Mouse (Mus musculus): ENCODE measurements around the gene Zmynd12.

Zmynd12 gene

DNA sequence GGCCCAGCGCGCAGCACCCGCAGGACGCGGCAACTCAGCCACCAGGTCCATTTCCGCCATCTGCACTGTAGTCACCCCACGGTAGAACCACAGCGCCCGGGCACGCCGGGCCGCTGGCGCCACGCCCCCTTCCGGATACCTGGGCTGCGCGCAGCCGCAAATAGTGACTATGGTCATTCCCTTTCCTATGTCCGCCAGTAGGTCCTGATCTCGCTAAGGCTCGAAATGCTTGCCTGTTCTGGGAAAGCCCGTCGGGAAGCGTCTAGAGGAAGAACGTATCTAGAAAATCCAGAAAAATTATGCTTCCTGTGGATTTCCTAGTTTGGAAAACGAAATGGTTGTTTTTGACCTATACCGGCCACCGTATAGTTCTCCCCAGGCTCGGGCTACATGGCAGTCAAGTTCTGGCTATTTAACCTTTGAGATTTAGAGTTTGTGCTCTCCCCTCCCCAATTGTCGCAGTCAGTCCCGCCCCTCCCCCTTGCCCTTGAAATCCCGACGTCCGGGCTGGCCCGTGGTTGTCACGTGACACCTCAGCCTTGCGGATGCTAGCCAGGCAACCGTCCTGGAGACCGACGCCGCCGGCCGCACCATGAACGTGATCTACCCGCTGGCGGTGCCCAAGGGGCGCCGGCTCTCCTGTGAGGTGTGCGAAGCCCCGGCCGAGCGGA is at the start of gene Zmynd12, which contains the start of gene Ppcs:
Zmynd12 (plus strand) TSS at position 521 of the 671 bp plus-strand sequence.
Ppcs (minus strand) TSS at position 127 of the 671 bp plus-strand sequence.
- DNase-seq (ENCODE audit: low read depth, low spot score) = peak; percentile 96

DNA sequence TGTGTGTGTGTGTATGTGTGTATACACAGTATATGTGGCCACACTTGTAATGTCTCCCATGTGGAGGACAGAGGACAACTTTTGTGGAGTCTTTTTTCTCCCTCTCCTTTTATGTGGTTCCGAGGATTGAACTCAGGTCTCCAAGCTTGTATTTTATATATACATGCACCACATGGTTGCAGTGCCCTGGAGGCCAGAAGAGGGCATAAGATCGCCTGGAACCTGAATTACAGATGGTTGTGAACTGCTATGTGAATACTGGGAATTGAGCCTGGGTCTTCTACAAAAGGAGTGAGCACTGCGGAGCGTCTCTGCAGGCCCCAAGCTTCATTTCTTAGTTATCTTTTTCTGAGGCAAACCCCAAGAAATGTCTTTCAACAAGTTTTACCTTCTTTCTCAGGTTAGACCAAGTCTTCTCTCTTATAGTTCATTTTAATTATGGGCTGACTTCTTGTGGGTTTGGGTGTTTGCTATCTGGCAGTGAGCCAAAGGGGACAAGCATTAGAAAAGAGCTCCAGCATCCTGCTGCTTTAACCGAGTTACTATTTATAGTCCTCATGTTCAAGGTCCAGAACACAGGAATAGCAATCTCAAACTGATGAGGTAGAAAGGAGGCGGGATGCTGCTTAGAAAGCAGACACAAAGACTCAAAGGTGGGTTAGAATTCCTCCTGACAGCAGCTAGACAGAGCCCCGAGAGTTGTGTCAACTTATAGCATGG is 41.0 kb upstream of the Zmynd12 start:
- peak; percentile 27 for DNase-seq (ENCODE audit: low read depth, low spot score)

DNA sequence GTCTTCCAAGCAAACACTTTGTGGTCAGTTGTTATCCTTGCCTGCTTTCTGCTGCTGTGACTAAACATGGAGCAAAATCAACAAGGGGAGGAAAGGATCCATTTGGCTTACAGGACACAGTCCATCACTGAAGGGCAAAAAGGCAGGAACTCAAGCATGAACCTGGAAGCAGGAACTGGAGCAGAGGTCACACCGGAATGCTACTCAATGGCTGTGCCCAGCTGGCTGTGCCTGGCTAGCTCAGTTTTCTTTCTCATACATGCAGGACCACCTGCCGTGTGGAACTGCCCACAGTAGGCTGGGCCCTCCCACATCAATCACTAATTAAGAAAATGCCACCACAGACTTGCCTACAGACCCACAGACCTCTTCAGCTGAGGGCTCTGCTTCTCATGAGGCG is 33.4 kb upstream of the Zmynd12 start:
- no peak for DNase-seq (ENCODE audit: low read depth, low spot score)

DNA sequence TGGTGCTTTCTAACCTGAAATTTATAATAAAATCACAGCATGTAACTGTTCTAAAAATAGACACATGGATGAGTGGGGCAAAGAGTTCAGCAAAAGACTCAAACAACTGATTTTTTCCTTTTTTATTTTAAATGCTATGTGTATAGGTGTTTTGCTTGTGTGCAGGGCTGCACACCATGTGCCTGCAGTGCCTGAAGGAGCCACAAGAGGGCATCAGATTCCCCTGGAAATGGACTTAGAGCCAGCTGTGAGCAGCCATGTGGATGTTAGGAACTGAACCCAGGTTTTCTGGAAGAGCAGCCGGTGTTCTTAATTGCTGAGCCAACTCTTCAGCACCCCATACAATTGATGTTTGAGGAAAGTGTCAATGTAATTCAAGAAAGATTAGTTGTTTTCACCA is 32.2 kb upstream of the Zmynd12 start:
- peak; percentile 37 for DNase-seq (ENCODE audit: low read depth, low spot score)

DNA sequence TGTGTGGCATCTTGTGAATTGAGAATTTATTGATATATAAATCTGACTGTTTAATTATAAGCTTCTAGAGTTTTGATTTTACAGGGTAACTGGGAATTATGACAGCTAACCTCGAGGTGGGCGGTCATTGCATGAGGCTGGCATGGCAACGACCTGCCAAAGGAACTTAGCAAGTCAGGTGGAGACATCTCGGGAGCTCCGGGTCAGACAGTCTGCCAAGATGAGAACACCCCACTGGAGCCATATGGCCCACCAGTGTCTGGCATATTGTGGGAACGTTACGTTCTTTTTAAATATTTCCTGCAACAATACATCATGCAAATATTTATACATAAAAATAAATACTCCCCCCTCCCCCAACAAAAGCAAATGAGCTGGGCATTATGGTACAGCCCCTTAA is 23.9 kb upstream of the Zmynd12 start:
- DNase-seq (ENCODE audit: low read depth, low spot score) = no peak

DNA sequence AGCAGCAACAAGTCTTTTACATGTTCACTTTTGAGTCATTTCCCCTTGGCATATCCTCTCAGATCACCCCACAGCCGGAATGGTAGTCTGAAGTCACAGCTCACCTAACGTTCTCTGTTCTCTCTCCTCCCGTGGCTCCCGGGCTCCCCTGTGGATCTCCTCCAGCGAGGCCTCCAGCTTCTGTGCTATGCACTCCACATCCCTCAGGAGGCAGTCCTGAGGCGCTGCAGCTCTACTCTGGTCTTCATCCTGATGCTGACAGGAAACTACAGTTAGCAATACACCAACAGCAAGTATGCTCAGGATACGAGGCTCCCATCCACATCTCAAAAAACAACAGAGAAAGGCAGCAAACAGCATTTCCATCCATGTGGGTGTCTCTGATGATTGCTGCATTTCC is 21.7 kb upstream of the Zmynd12 start:
- DNase-seq (ENCODE audit: low read depth, low spot score) = no peak

DNA sequence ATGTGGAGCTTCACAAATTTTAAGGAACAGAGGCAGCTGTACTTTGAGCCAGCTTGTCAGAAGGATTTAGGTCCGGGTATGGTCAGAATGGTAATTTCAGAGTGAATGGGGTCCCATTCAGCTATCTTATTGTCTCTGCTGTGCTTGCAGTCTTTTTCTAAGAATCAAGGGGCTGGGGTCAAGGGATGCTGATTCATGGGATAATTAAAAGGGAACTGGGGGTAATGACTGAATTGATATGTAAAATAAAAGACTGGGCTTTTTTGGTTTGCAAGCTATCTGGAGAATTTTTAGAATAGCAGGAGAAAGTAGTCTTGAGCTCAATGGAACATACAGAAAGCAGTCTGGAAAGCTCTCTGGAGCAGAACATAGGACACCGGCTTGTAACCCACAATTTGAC is 19.2 kb upstream of the Zmynd12 start:
- DNase-seq (ENCODE audit: low read depth, low spot score) = no peak

DNA sequence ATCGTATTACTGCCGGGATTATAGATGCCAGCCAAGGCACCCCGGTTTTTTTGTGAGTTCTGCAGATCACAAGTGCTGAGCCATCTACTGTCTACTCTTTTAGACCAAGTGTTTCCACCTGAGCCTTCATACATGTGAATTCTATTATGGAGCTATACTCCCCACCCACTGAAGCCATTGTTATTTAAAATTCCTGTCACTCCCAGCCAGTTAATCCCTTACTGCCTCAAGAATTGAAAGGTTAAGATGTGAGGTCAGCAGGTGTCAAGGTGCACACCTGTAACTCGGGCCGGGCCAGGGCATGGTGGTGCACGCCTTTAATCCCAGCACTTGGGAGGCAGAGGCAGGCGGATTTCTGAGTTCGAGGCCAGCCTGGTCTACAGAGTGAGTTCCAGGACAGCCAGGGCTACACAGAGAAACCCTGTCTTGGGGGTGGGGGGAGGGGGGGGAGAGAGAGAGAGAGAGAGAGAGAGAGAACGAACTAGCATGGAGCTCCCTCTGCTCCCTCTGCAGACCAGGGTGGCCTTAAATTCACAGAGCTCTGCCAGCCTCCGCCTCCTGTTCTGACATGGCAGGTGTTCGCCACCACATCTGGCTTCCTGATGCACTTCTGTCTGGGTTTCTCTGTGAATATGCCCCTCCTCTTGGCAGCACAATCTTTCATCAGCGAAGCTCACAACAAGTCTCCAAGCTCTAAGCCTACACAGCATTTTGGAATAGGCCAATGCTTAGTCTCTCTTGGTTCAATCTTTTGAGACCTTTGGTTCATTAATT is 10.6 kb upstream of the Zmynd12 start:
- no peak for DNase-seq (ENCODE audit: low read depth, low spot score)

DNA sequence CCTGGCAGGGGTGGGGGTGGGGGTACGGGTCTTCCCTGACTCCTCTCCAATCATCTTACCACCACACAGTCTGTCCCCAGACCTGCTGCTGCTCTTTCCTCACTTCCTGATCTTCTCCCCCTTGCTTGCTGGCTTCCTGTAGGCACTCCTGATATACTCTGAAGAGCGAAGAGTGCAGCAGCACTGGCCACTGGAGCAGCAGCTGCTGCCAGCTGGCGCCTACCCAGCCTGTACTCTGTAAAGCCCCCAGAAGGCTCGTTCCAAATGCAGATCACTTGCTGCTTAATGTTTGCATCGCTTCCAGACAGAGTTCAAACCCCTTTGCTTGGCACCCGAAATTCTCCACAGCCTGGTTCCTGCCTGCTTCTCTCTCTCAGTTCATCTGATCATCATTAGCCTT is 9.8 kb upstream of the Zmynd12 start:
- DNase-seq (ENCODE audit: low read depth, low spot score) = no peak

DNA sequence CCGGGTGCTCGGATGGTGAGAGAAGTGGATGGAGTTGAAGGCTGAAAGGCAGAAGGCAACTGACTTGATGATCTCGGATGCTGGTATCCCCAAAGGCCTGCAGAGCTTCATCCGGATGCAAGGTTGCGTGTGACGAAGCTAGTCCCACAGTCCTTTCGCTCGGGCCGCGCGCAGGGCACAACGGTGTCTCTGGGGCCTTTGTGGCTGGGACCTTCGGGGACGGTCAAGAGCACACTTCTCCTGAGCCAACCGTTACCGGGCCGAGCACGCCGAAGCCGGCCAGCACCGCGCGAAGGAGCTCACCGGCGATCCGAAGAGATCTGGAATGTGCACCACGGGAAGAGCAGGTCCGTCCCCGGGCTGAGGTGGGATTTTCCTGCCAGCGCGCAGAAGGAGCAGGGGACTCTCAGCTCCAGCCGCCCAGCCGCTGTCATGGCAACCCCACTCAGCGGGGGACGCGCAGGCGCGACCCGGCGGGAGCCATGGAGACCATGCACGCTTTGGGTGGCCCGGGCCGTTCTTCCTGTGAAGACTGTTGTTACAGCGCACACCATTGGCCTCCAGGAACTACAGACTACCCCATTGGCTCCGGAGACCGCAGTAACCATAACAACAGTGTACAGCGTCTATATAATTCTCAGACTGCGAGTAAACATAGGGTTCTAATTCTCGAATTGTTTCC is 7.4 kb upstream of the Zmynd12 start, which contains the start of gene Ccdc30:
Ccdc30 (minus strand) TSS at position 450 of the 682 bp plus-strand sequence.
- DNase-seq (ENCODE audit: low read depth, low spot score) = peak; percentile 86

DNA sequence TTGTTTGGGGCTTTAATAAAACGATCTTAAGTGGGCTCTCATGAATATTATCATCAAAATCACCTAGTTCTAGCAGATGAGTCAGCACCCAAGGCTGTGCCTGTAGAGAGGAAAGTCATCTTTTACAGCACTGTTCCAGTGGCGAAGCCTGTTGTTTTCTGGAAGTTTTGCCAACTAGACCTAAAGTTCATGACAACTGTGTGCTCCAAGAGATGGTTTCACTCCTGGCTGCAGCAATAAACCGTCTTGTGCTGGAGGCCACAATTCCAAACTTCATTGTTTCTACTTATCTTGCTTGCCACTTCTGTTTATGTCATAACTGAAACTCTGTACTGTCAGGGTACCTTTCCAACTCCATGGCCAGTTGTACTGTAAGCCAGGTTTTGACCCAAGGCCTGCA is 5.3 kb upstream of the Zmynd12 start:
- no peak for DNase-seq (ENCODE audit: low read depth, low spot score)

DNA sequence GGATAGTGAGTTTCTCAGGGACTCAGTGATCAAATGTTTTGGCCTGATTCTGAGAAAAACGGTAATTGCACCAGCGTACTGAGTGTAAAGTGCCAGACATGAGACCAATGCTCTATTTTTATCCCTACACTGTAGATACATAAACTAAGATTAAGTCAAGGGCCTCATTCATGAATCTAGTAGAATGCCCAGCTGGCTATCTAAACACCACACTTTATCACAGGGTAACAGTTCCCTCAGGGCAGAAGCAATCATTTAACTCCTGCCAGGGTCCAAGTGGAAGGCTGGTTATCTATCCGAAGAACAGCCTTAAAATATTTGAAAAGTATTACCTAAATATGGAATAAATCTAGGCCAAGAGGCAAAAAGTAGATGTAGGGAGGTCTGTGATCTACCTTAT is 4.7 kb upstream of the Zmynd12 start:
- DNase-seq (ENCODE audit: low read depth, low spot score) = no peak

DNA sequence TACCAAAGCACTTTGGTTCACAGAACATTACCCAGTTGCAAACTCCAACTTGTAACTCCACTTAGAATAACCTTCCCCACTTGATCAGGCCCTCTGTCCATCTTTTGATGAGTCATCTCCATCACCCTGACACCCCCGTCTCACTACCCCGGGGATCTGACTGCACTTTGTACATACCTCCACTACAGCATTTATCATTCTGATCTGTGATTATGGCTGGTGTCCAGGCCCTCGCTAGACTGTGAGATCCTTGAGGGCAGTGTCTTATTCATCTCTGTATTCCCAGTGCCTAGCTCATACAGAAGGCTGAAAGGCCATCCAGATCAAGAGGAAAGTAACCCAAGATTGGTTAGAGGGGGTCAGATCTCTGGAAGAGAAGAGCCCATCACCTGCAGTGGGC is 1.4 kb upstream of the Zmynd12 start:
- DNase-seq (ENCODE audit: low read depth, low spot score) = peak; percentile 17

DNA sequence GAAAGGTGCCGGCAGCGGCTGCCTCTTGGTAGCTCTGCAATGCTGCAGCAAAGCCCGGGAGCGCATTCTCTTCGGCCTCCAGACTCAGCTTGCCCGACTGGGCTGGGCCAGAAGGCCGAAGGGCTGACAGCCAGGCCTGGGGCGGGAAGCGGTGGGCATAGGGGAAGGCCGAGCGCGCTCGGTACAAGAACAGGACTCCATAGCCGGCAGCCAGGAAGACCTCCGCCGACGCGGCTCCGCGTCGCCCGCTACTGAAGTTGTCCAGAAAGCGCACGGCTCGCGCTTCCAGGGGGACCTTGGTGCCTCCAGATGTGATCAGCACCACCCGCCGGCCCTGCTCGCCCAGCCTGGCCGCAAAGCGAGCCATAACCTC is 707 bp upstream of the Zmynd12 start:
- no peak for DNase-seq (ENCODE audit: low read depth, low spot score)

DNA sequence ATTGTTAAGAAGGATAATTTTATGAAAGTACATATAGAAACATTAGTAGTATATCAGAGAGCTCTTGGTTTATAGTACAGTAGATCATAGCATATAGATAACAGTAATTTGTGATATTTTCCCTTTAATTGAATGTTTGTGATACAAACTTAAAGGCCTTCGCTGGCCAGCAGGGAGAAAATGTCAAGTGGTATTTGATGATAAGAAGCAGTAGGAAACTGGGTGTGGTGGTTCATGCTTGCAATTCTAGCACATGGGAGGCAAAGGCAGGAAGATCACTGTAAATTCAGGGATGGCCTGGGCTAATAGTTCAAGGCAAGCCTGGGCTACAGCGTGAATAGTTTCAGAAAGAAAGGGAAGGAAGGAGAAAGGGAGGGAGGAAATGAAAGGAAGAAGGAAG is 2.5 kb downstream of the Zmynd12 start:
- DNase-seq (ENCODE audit: low read depth, low spot score) = no peak

DNA sequence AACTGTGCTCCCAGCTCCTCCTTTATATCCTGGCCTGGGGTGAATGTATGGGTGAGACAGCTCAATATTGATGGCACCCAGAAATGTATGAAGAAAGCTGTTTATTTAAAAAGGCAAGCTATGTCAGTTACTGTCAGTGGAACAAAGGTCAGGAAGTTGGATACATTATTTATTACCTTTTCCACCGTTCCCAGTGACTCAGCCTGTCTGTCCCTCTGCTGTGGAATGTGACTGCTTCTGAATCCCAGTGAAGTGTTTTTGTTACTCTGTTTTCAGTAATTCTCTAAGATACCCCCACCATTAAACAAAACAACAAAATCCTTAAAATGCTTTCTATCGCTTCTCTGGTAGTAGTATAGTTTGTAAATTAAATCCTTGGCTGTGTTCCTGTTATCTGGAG is 3.0 kb downstream of the Zmynd12 start:
- no peak for DNase-seq (ENCODE audit: low read depth, low spot score)

DNA sequence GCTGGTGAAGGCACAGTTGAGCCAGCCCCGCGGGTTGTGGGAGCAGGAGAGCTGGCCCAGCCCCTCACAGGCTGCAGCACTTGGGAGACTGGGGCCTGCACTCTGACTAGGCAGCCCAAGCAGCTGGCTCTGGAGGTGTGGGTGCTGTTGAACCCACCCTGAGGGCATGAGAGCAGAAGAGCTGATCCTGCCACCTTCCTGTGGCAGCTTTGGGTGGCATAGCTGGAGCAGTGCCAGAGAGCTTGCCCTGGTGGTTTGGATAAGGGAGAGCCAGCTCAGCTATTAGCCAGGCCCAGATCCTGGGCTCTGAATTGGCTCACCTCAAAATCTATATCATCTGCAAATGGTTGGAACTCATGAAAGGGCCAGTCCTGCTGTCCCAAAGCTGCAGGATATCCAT is 5.1 kb downstream of the Zmynd12 start:
- DNase-seq (ENCODE audit: low read depth, low spot score) = no peak

DNA sequence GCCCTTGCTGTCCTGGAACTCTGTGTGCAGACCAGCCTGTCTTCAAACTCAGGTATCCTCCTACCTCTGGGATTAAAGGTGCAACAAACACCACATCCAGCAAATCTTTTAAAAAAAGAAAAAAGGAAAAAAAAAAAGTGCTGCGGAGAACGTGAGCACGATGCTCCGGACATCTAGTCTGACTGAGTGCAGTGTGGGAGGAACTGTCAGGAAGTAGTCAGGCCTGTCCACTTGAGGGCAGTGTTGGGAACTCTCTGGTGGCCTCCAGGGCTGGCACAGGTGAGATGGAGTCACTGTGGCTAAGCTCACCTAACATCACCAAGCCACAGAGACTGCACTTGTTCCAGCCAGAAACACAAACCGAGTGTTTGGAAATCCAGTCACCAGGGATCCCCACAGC is 8.1 kb downstream of the Zmynd12 start:
- peak; percentile 80 for DNase-seq (ENCODE audit: low read depth, low spot score)

DNA sequence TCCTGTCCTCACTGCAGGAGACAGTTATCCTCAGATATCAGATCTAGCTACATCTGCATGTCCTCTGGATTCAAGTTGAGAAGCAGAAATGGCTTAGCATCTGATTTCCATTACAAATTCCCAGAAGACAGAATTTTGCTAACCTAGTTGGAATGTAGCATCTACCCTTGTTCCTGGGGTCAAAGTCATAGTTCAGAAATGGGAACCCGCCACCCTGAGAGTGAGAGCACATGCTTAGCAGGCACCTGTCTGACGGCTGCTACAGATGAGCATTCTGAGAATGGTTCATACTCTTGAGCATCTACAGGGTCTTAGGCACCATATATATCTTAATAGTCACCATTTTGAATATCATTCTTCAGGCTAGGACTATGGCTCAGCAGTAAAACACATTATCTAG is 15.3 kb downstream of the Zmynd12 start:
- no peak for DNase-seq (ENCODE audit: low read depth, low spot score)

DNA sequence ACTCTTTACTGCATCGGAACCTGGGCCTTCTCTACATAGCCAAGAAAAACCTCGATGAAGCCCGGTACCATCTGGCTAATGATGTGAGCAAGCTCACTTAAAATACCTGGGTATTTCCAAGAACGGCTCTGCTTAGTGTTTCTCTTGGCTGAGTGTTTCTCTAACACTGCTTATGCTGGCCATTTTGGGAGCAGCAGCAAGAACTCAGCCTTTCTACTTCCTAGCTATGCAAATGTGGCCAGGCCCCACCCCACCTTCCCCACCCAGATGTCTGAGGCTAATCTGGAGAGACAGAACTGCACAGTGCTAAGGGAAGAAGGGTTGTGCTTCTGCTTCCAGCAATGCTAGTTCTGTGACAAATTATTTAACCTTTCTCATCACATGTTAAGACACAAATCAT is 19.2 kb downstream of the Zmynd12 start:
- peak; percentile 80 for DNase-seq (ENCODE audit: low read depth, low spot score)

DNA sequence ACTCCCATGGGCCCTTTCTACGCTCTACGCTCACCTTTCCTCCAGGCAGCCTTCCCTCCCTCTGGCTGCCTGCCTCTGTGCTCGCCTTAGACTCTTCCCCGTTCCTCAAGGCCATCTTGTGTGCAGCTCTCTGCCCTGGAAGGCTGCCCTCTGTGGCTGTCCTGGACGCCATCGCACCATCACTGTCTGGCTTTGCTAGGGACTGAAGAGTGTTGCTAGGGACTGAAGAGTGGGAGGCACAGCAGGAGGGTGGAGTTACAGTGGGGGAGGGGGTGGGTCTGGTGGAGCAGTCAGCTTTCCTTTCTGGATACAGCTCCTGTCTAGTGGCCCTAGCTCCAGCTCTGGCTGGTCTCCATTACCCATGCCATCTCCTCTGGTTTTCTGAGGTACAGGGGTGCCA is 19.9 kb downstream of the Zmynd12 start:
- DNase-seq (ENCODE audit: low read depth, low spot score) = no peak

DNA sequence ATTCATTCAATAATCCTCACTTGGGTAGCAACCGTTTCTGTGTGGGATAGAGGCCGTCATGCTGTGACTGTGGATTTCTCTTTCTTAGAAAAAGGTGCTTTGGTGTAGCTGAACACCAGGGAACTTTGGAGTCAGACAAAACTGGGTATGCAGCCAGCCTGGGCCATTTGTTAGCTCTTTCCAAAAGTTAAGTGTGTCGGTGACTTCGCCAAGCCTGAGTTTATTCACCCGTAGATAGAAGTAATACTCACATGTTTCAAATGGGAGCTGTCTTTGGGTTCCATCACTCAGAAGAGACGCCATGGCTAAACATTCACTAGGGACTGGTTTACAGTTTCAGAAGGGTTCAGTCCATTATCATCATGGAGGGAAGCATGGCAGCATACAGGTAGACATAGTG is 24.6 kb downstream of the Zmynd12 start:
- DNase-seq (ENCODE audit: low read depth, low spot score) = no peak
